Mouse (Mus musculus): Measurements from ENCODE around the gene Mgam. TPM values are rescaled to one million over a fixed set of nuclear protein-coding genes. Genes with fewer than 3 reads are reported as not detected.
"Not testable (repeated sequence)": the region's sequence is repeated elsewhere in the genome, so short reads cannot be mapped to it uniquely, and the experiment has no call there.

Gene Mgam
- polyA plus RNA-seq, 1 experiment from 2014 or later: not detected

DNA sequence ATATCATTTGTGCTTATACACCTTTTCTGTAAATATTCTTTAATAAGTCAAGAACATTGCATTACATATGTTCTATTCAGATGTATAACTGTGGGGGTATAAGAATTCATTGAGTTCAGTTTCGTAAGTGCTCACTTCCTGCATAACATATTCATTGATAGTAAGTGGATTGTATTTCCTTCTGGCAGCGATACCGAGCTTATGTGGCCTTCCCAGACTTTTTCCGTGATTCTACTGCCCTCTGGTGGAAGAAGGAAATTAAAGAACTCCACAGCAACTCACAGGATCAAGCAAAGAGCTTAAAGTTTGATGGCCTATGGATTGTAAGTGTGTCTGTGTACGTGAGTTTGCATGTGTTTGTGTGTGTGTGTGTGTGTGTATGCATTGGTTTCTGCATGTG is 60.5 kb downstream of the Mgam start:
- Histone ChIP-seq H3K36me3 (ENCODE audit: control insufficient read depth, insufficient read depth, low read length) (no peaks in the 10 kb centered on the region), H3K9ac (ENCODE audit: low read depth, low read length) (no peak overlapping the region), H3K4me2 (ENCODE audit: low read length) (no peak overlapping the region), H3K4me1 (ENCODE audit: control insufficient read depth, insufficient read depth, low read length) (no peaks in the 10 kb centered on the region), H3K27me3 (ENCODE audit: control insufficient read depth, insufficient read depth, low read depth, low read length) (no peaks in the 10 kb centered on the region), H3K27ac (ENCODE audit: low read length) (no peak overlapping the region), H3K9me3 (replicated peaks; ENCODE audit: control insufficient read depth, low read length, poor library complexity, severe bottlenecking) (no peaks in the 10 kb centered on the region), H3K4me3 (ENCODE audit: low read depth, low read length) (no peak overlapping the region)
- peak; percentile 86 for ATAC-seq
- 10% methylated on average over 5 of the region's 5 CpGs for WGBS

DNA sequence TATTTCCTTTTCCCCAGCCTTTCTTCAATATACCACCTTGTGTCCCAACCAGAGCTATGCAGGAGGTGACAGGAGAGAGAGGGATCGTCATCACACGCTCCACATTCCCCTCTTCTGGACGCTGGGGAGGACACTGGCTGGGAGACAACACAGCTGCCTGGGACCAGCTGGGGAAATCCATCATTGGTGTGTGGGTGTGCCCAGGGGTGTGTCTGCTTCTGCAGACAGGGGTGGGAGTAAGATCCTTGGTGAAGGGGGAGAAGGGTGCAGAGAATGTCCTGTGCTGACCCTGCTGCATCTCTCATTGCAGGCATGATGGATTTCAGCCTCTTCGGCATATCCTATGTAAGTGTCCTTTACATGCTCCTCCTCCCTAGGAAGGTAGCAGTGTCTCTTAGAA is 63.4 kb downstream of the Mgam start:
- not testable (repeated sequence) for H3K4me2 ChIP-seq (ENCODE audit: low read length); ATAC-seq; H3K9ac ChIP-seq (ENCODE audit: low read depth, low read length); H3K27ac ChIP-seq (ENCODE audit: low read length); H3K4me3 ChIP-seq (ENCODE audit: low read depth, low read length); H3K4me1 ChIP-seq (ENCODE audit: control insufficient read depth, insufficient read depth, low read length); H3K9me3 ChIP-seq (replicated peaks; ENCODE audit: control insufficient read depth, low read length, poor library complexity, severe bottlenecking); H3K36me3 ChIP-seq (ENCODE audit: control insufficient read depth, insufficient read depth, low read length); H3K27me3 ChIP-seq (ENCODE audit: control insufficient read depth, insufficient read depth, low read depth, low read length)
- 60% methylated on average over 2 of the region's 4 CpGs for WGBS

DNA sequence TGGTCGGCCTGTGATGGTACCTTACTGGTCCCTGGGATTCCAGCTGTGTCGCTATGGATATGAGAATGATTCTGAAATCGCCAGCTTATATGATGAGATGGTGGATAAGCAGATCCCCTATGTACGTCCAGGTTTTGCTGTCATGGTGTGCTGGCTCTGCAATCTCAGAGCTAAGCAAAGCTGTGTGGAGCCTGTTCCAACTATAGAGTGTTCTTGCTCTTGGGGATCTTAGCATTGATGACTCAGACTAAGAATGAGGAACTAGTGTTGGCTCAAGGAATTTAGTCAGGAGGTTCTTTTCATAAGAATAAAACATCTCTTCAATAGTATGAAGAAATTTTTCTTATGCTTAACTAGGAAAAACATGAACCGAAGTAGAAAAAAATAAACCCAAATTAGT is 84.9 kb downstream of the Mgam start:
- H3K36me3 ChIP-seq (ENCODE audit: control insufficient read depth, insufficient read depth, low read length); H3K9me3 ChIP-seq (replicated peaks; ENCODE audit: control insufficient read depth, low read length, poor library complexity, severe bottlenecking); H3K9ac ChIP-seq (ENCODE audit: low read depth, low read length); H3K4me1 ChIP-seq (ENCODE audit: control insufficient read depth, insufficient read depth, low read length); H3K4me3 ChIP-seq (ENCODE audit: low read depth, low read length); H3K27me3 ChIP-seq (ENCODE audit: control insufficient read depth, insufficient read depth, low read depth, low read length); ATAC-seq; H3K4me2 ChIP-seq (ENCODE audit: low read length); H3K27ac ChIP-seq (ENCODE audit: low read length): not testable (repeated sequence)
- 86% methylated on average over 5 of the region's 5 CpGs for WGBS

DNA sequence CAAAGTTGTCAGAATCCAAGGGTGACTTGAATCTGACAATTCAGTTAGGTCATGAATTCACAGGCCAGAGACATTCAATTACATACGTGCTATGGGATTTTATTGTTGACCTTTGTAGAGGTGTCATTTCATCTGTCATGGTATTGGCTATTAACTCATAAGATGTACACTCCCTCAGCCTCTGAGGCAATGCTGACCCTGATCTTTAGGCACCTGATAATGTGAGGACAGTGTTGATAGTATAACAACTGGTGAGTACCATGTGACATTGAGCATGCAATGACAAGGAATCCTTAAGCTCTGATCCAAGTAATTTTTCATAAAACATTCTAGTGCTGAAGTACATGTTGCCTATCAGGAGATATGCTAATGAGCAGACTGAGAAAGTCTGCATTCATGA is 87.1 kb downstream of the Mgam start:
- Histone ChIP-seq H3K4me2 (ENCODE audit: low read length) (no peak overlapping the region), H3K4me1 (ENCODE audit: control insufficient read depth, insufficient read depth, low read length) (no peaks in the 10 kb centered on the region), H3K36me3 (ENCODE audit: control insufficient read depth, insufficient read depth, low read length) (no peaks in the 10 kb centered on the region), H3K9ac (ENCODE audit: low read depth, low read length) (no peak overlapping the region), H3K27me3 (ENCODE audit: control insufficient read depth, insufficient read depth, low read depth, low read length) (no peaks in the 10 kb centered on the region), H3K27ac (ENCODE audit: low read length) (no peak overlapping the region), H3K9me3 (replicated peaks; ENCODE audit: control insufficient read depth, low read length, poor library complexity, severe bottlenecking) (no peaks in the 10 kb centered on the region), H3K4me3 (ENCODE audit: low read depth, low read length) (no peak overlapping the region)
- ATAC-seq: no peak
- WGBS: 85% methylated on average over 1 of the region's 1 CpGs

DNA sequence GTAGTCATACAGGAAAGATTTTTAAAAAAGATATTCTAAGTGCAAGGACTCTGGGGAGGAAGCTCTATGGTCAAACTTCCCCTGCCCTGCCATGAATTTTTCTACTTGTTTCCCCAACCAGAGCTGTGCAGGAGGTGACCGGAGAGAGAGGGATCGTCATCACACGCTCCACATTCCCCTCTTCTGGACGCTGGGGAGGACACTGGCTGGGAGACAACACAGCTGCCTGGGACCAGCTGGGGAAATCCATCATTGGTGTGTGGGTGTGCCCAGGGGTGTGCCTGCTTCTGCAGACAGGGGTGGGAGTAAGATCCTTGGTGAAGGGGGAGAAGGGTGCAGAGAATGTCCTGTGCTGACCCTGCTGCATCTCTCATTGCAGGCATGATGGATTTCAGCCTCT is 99.9 kb downstream of the Mgam start:
- H3K4me2 ChIP-seq (ENCODE audit: low read length); H3K9me3 ChIP-seq (replicated peaks; ENCODE audit: control insufficient read depth, low read length, poor library complexity, severe bottlenecking); H3K36me3 ChIP-seq (ENCODE audit: control insufficient read depth, insufficient read depth, low read length); H3K4me3 ChIP-seq (ENCODE audit: low read depth, low read length); ATAC-seq; H3K27me3 ChIP-seq (ENCODE audit: control insufficient read depth, insufficient read depth, low read depth, low read length); H3K9ac ChIP-seq (ENCODE audit: low read depth, low read length); H3K4me1 ChIP-seq (ENCODE audit: control insufficient read depth, insufficient read depth, low read length); H3K27ac ChIP-seq (ENCODE audit: low read length): not testable (repeated sequence)
- WGBS: 87% methylated on average over 4 of the region's 4 CpGs

DNA sequence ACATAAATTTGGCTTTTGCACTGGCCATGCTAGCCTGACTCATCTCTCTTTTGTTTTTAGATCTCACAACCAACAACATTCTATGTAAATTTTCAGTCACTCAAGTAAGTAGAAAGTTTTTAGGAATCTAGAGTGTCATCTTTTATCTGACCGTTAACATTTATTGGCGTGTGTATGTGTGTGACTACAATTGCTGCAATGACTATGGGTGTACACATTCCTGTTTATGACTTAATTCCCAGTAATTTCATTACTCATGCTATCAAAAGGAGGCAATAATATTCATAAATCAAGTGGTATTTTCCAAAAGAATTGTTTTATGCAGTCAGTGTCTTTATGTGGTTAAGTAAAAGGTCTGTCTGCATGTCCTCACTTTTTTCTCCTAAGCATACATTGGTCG is 110.9 kb downstream of the Mgam start:
- H3K36me3 ChIP-seq (ENCODE audit: control insufficient read depth, insufficient read depth, low read length): no peaks in the 10 kb centered on the region
- no peak for ATAC-seq
- H3K4me3 ChIP-seq (ENCODE audit: low read depth, low read length): no peak overlapping the region
- no peak overlapping the region for H3K4me2 ChIP-seq (ENCODE audit: low read length)
- no peak overlapping the region for H3K9ac ChIP-seq (ENCODE audit: low read depth, low read length)
- 90% methylated on average over 3 of the region's 3 CpGs for WGBS
- H3K27me3 ChIP-seq (ENCODE audit: control insufficient read depth, insufficient read depth, low read depth, low read length): no peaks in the 10 kb centered on the region
- H3K4me1 ChIP-seq (ENCODE audit: control insufficient read depth, insufficient read depth, low read length): no peaks in the 10 kb centered on the region
- no peak overlapping the region for H3K27ac ChIP-seq (ENCODE audit: low read length)
- no peaks in the 10 kb centered on the region for H3K9me3 ChIP-seq (replicated peaks; ENCODE audit: control insufficient read depth, low read length, poor library complexity, severe bottlenecking)

DNA sequence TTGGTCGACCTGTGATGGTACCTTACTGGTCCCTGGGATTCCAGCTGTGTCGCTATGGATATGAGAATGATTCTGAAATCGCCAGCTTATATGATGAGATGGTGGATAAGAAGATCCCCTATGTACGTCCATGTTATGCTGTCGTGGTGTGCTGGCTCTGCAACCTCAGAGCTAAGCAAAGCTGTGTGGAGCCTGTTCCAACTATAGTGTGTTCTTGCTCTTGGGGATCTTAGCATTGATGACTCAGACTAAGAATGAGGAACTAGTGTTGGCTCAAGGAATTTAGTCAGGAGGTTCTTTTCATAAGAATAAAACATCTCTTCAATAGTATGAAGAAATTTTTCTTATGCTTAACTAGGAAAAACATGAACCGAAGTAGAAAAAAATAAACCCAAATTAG is 120.4 kb downstream of the Mgam start:
- H3K4me3 ChIP-seq (ENCODE audit: low read depth, low read length); H3K9me3 ChIP-seq (replicated peaks; ENCODE audit: control insufficient read depth, low read length, poor library complexity, severe bottlenecking); ATAC-seq; H3K27me3 ChIP-seq (ENCODE audit: control insufficient read depth, insufficient read depth, low read depth, low read length); H3K27ac ChIP-seq (ENCODE audit: low read length); H3K4me2 ChIP-seq (ENCODE audit: low read length); H3K9ac ChIP-seq (ENCODE audit: low read depth, low read length); H3K36me3 ChIP-seq (ENCODE audit: control insufficient read depth, insufficient read depth, low read length); H3K4me1 ChIP-seq (ENCODE audit: control insufficient read depth, insufficient read depth, low read length): not testable (repeated sequence)
- WGBS: 85% methylated on average over 6 of the region's 6 CpGs

DNA sequence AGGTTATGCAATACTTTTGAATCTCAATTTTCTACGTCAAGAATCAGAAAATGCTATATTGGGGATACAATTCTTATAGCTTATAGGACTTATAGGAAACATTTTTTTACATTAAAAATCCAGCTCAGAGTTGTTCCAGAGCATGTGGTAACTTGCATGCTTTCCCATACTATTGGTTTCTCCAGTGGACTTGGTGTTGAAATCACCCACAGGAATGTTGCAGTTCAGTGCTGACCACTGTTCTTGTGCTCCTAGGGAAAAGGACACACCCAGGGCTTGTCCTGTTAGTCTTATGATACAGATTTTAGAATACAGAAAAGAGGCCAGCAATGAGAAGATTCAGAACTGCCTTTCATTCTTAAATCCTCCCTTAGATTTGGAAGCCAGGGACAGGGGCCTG is 127.3 kb downstream of the Mgam start:
- Histone ChIP-seq H3K27ac (ENCODE audit: low read length) (no peak overlapping the region), H3K27me3 (ENCODE audit: control insufficient read depth, insufficient read depth, low read depth, low read length) (no peaks in the 10 kb centered on the region), H3K4me3 (ENCODE audit: low read depth, low read length) (no peak overlapping the region), H3K4me1 (ENCODE audit: control insufficient read depth, insufficient read depth, low read length) (no peaks in the 10 kb centered on the region), H3K9ac (ENCODE audit: low read depth, low read length) (no peak overlapping the region), H3K4me2 (ENCODE audit: low read length) (no peak overlapping the region), H3K36me3 (ENCODE audit: control insufficient read depth, insufficient read depth, low read length) (no peaks in the 10 kb centered on the region), H3K9me3 (replicated peaks; ENCODE audit: control insufficient read depth, low read length, poor library complexity, severe bottlenecking) (no peaks in the 10 kb centered on the region)
- ATAC-seq: no peak
- 90% methylated on average over 1 of the region's 1 CpGs for WGBS

DNA sequence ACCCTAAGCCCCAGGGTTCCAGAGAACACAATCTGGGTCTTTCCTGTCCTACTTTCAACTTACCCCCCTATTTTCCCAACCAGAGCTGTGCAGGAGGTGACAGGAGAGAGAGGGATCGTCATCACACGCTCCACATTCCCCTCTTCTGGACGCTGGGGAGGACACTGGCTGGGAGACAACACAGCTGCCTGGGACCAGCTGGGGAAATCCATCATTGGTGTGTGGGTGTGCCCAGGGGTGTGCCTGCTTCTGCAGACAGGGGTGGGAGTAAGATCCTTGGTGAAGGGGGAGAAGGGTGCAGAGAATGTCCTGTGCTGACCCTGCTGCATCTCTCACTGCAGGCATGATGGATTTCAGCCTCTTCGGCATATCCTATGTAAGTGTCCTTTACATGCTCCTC is 128.7 kb downstream of the Mgam start:
- 78% methylated on average over 4 of the region's 4 CpGs for WGBS
- not testable (repeated sequence) for H3K4me1 ChIP-seq (ENCODE audit: control insufficient read depth, insufficient read depth, low read length); H3K36me3 ChIP-seq (ENCODE audit: control insufficient read depth, insufficient read depth, low read length); H3K27me3 ChIP-seq (ENCODE audit: control insufficient read depth, insufficient read depth, low read depth, low read length); H3K4me3 ChIP-seq (ENCODE audit: low read depth, low read length); H3K9me3 ChIP-seq (replicated peaks; ENCODE audit: control insufficient read depth, low read length, poor library complexity, severe bottlenecking); H3K27ac ChIP-seq (ENCODE audit: low read length); H3K9ac ChIP-seq (ENCODE audit: low read depth, low read length); H3K4me2 ChIP-seq (ENCODE audit: low read length); ATAC-seq

DNA sequence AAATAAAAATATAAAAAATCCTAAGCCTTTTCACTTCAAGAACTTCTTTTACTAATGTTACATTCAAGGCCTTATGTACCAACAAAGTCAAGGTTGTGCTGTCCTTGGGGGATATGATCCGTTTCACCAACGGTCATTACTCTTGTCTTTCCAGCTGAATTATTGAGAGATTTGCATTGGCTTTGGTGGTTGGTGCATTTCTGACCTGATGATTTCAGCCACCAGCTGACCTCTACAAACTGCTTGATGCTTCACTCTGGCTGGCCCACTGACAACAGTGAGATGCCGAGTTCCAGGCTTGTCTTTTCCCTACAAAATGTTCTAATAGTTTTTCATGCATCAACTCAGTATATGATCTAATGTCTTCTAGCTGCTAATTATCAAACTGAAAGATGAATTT is 146.0 kb downstream of the Mgam start:
- 85% methylated on average over 3 of the region's 3 CpGs for WGBS
- no peak overlapping the region for H3K27ac ChIP-seq (ENCODE audit: low read length)
- no peak for ATAC-seq

More for the DNA sequence above, 146.0 kb downstream of the Mgam start:
- H3K4me1 ChIP-seq (ENCODE audit: control insufficient read depth, insufficient read depth, low read length): no peaks in the 10 kb centered on the region
- H3K27me3 ChIP-seq (ENCODE audit: control insufficient read depth, insufficient read depth, low read depth, low read length): no peaks in the 10 kb centered on the region
- no peak overlapping the region for H3K4me2 ChIP-seq (ENCODE audit: low read length)
- H3K9ac ChIP-seq (ENCODE audit: low read depth, low read length): no peak overlapping the region
- H3K4me3 ChIP-seq (ENCODE audit: low read depth, low read length): no peak overlapping the region
- no peaks in the 10 kb centered on the region for H3K9me3 ChIP-seq (replicated peaks; ENCODE audit: control insufficient read depth, low read length, poor library complexity, severe bottlenecking)
- H3K36me3 ChIP-seq (ENCODE audit: control insufficient read depth, insufficient read depth, low read length): no peaks in the 10 kb centered on the region
